Mouse (Mus musculus) embryo, embryonic 9.5 days (tissue): ENCODE measurements around the gene Sall4.
A peak's percentile ranks its signal among the peaks of the same experiment; 100 is the strongest.

ENCODE experiments used
- DNase-seq: peaks from one replicate; pipeline ENCODE4 v3.0.0-alpha.2; 2017; ENCODE audit errors: extremely low spot score

The Sall4 gene

GRCm38 (mm10) chr2:168767582-168767981 is at the start of gene Sall4:
TSS of gene Sall4 (minus strand) at chr2:168767943.
- no peak for DNase-seq

- DNase-seq: no peak
Observed at GRCm38 (mm10) chr2:168813243-168813642, 45.5 kb upstream of the Sall4 start.

- peak; percentile 47 for DNase-seq
Observed at GRCm38 (mm10) chr2:168809895-168810294, 42.2 kb upstream of the Sall4 start.

GRCm38 (mm10) chr2:168807681-168808080 is 39.9 kb upstream of the Sall4 start:
- peak; percentile 42 for DNase-seq

- DNase-seq: peak; percentile 44
Observed at GRCm38 (mm10) chr2:168803849-168804248, 36.1 kb upstream of the Sall4 start.

GRCm38 (mm10) chr2:168799326-168799725 is 31.6 kb upstream of the Sall4 start:
- no peak for DNase-seq

GRCm38 (mm10) chr2:168798921-168799320 is 31.2 kb upstream of the Sall4 start:
- DNase-seq: no peak

GRCm38 (mm10) chr2:168791115-168791802 is 23.5 kb upstream of the Sall4 start:
- peak; percentile 51 for DNase-seq

GRCm38 (mm10) chr2:168786174-168786573 is 18.4 kb upstream of the Sall4 start:
- DNase-seq: no peak

GRCm38 (mm10) chr2:168780596-168780995 is 12.9 kb upstream of the Sall4 start:
- DNase-seq: no peak

- DNase-seq: peak; percentile 63
Observed at GRCm38 (mm10) chr2:168780024-168780423, 12.3 kb upstream of the Sall4 start.

GRCm38 (mm10) chr2:168777481-168777880 is 9.7 kb upstream of the Sall4 start:
- no peak for DNase-seq

- no peak for DNase-seq
Observed at GRCm38 (mm10) chr2:168776238-168776637, 8.5 kb upstream of the Sall4 start.

- DNase-seq: no peak
Observed at GRCm38 (mm10) chr2:168769259-168769658, 1.5 kb upstream of the Sall4 start.

GRCm38 (mm10) chr2:168766538-168767361 is 993 bp downstream of the Sall4 start:
- peak; percentile 85 for DNase-seq

- peak; percentile 72 for DNase-seq
Observed at GRCm38 (mm10) chr2:168765696-168766537, 1.8 kb downstream of the Sall4 start.

- peak; percentile 91 for DNase-seq
Observed at GRCm38 (mm10) chr2:168765065-168765681, 2.6 kb downstream of the Sall4 start.

- no peak for DNase-seq
Observed at GRCm38 (mm10) chr2:168764460-168764867, 3.3 kb downstream of the Sall4 start.

GRCm38 (mm10) chr2:168763785-168764184 is 4.0 kb downstream of the Sall4 start:
- DNase-seq: no peak

GRCm38 (mm10) chr2:168762411-168762815 is 5.3 kb downstream of the Sall4 start:
- peak; percentile 58 for DNase-seq

GRCm38 (mm10) chr2:168761954-168762353 is 5.8 kb downstream of the Sall4 start:
- DNase-seq: peak; percentile 31

GRCm38 (mm10) chr2:168761141-168761540 is 6.6 kb downstream of the Sall4 start:
- no peak for DNase-seq
